Mouse (Mus musculus) heart, postnatal 36 days (tissue): ENCODE results near the gene Gm49673. TPM values are rescaled to one million over a fixed set of nuclear protein-coding genes. Genes with fewer than 3 reads are reported as not detected.
"Not testable (repeated sequence)": the region's sequence is repeated elsewhere in the genome, so short reads cannot be mapped to it uniquely, and the experiment has no call there.

Experiments
- DNase-seq, 2 experiments: peaks; one replicate each; pipeline ENCODE4 v3.0.0; 2021 to 2022
- intact Hi-C: fragments of 180-260 bp; cut with DNase I; formaldehyde crosslinking; loops from one replicate; pipeline ENCODE4 v1.15.1; 2025
- total RNA-seq, 2 experiments: library from RNA; stranded (reverse); gene quantifications; 2 replicates each; pipeline ENCODE4 v1.2.3; 2021

The Gm49673 gene
- total RNA-seq, 2 experiments from 2014 or later, result not detected

GRCm38 (mm10) chr17:8051247-8051646 is 96.3 kb downstream of the Gm49673 start:
- peak; percentile 78 for DNase-seq
- intact Hi-C loops, result not testable (repeated sequence)

- DNase-seq, intact Hi-C loops: not testable (repeated sequence)
Measured at GRCm38 (mm10) chr17:8050218-8050617, 97.4 kb downstream of the Gm49673 start.

GRCm38 (mm10) chr17:8046178-8046577 is 101.4 kb downstream of the Gm49673 start:
- intact Hi-C loops, result not testable (repeated sequence)
- peak; percentile 56 to 64 for DNase-seq

GRCm38 (mm10) chr17:8041197-8041596 is 106.4 kb downstream of the Gm49673 start:
- DNase-seq, intact Hi-C loops: not testable (repeated sequence)

GRCm38 (mm10) chr17:8039916-8040635 is 107.5 kb downstream of the Gm49673 start:
- intact Hi-C loops, DNase-seq: not testable (repeated sequence)

- intact Hi-C loops, DNase-seq: not testable (repeated sequence)
Measured at GRCm38 (mm10) chr17:8036976-8037375, 110.6 kb downstream of the Gm49673 start.

Other genes starting within 250 kb of the Gm49673 start
- gene Tagap, start 221.8 kb downstream of the Gm49673 start, total RNA-seq, result 1 to 10 TPM; 2.3 to 3.3 TPM
- gene Rsph3a, start 202.2 kb downstream of the Gm49673 start, total RNA-seq, result 10 to 100 TPM; 32.1 to 41.9 TPM
- gene Rnaset2a, start 309 bp upstream of the Gm49673 start, total RNA-seq, result 10 to 100 TPM; 27.4 to 27.5 TPM
- 10 to 100 TPM; 10.9 to 13.2 TPM for gene Fgfr1op, start 17.7 kb upstream of the Gm49673 start, total RNA-seq
- not detected for gene Ccr6, start 88.3 kb upstream of the Gm49673 start, total RNA-seq
- gene Mpc1, start 135.1 kb upstream of the Gm49673 start, total RNA-seq, result 100 to 1,000 TPM; 805 to 817 TPM
- gene Sft2d1, start 163.3 kb upstream of the Gm49673 start, total RNA-seq, result 10 to 100 TPM; 13.9 to 16.6 TPM
- gene Prr18, start 189.7 kb upstream of the Gm49673 start, total RNA-seq, result under 1 TPM; 0.17 to 0.22 TPM
- under 1 TPM; 0.30 to 0.75 TPM for gene T2, start 208.2 kb upstream of the Gm49673 start, total RNA-seq